Mouse (Mus musculus) stomach, embryonic 15.5 days (tissue): ENCODE results near the gene Ikzf1. TPM values are rescaled to one million over a fixed set of nuclear protein-coding genes. Genes with fewer than 3 reads are reported as not detected.

Experiments used
- ATAC-seq: fragments of 200-750 bp; cut with Nextera tagmentation; 2 replicates; pipeline ENCODE4 v1.8.0; 2017; ENCODE audit warnings: low read depth, moderate number of reproducible peaks, moderate TSS enrichment; ENCODE audit not compliant: insufficient read depth, low FRiP score
- H3K27ac ChIP-seq: fragments of 300-500 bp; sonication (generic); 2 replicates; pipeline ENCODE4 v1.5.1; 2015; ENCODE audit warnings: mild to moderate bottlenecking, inconsistent platforms
- H3K27me3 ChIP-seq: fragments of 300-500 bp; sonication (generic); replicated peaks from 2 replicates; pipeline ENCODE4 v1.6.1; 2015; ENCODE audit warnings: inconsistent platforms
- H3K36me3 ChIP-seq: fragments of 300-500 bp; sonication (generic); 2 replicates; pipeline ENCODE4 v1.6.1; 2015; ENCODE audit warnings: inconsistent platforms
- H3K4me1 ChIP-seq: fragments of 300-500 bp; sonication (generic); 2 replicates; pipeline ENCODE4 v1.6.1; 2015; ENCODE audit warnings: inconsistent platforms
- H3K4me2 ChIP-seq: fragments of 300-500 bp; sonication (generic); 2 replicates; pipeline ENCODE4 v1.6.1; 2015; ENCODE audit warnings: mild to moderate bottlenecking, inconsistent platforms
- H3K4me3 ChIP-seq: fragments of 300-500 bp; sonication (generic); replicated peaks from 2 replicates; pipeline ENCODE4 v1.5.1; 2015; ENCODE audit warnings: inconsistent platforms
- H3K9ac ChIP-seq: fragments of 300-500 bp; sonication (generic); 2 replicates; pipeline ENCODE4 v1.6.1; 2015; ENCODE audit warnings: inconsistent platforms
- H3K9me3 ChIP-seq: fragments of 300-500 bp; sonication (generic); 2 replicates; pipeline ENCODE4 v1.6.1; 2016; ENCODE audit warnings: inconsistent platforms
- WGBS: fragments of 180-500 bp; shearing (Covaris S2); methylation state at CpG from one replicate; pipeline ENCODE4 v1.1.7; 2015; 5-methylcytosine and 5-hydroxymethylcytosine counted together
- polyA plus RNA-seq: library from polyadenylated mRNA; unstranded; fragments of >200 nt; fragmentation: Nextera tagmentation; extraction: Ambion mirVana; gene quantifications from 2 replicates; pipeline ENCODE4 v1.2.1, GENCODE M21; 2015

Ikzf1 gene
- polyA plus RNA-seq, 1 experiment from 2014 or later: 4.5 TPM

DNA sequence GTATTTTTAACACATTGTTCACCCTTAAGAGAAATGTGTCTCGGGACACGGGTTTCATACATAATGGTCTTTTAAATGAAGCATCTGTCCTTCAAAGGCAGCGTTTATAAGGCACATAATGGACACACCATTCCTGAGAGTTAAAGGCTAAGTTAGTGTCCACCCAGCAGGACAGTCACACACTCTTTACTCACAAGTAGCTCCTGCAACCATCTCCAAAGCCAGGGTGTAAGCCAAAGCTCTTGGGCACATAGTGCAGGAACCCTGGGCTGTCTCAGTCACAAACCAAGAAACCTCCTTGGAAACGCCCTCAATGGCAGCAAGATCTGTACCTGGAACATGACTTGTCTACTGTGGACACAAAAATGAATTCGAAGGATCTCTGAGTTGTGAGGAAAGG lies 68.1 kb downstream of the Ikzf1 start:
- H3K9ac ChIP-seq: no peak overlapping the region
- H3K27ac ChIP-seq: no peak overlapping the region
- ATAC-seq: no peak
- 81% methylated on average over 5 of the region's 5 CpGs for WGBS
- no peaks in the 10 kb centered on the region for H3K27me3 ChIP-seq
- no peaks in the 10 kb centered on the region for H3K4me1 ChIP-seq
- H3K4me3 ChIP-seq: no peak overlapping the region
- H3K36me3 ChIP-seq: no peaks in the 10 kb centered on the region
- H3K4me2 ChIP-seq: no peak overlapping the region
- H3K9me3 ChIP-seq: no peaks in the 10 kb centered on the region

DNA sequence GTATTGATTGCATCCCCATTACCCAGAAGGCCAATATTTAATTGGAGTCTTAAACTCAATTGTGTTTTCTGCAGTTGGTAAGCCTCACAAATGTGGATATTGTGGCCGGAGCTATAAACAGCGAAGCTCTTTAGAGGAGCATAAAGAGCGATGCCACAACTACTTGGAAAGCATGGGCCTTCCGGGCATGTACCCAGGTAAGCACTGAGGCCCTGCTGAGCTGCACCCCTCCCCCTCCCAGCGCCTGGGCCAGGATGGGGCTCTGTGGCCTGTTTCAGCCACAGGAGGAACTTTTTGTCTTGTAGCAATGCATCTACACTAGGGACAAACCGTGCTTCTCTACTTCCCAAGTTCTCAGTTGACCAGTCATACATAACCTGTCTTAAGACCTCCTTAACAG lies 73.3 kb downstream of the Ikzf1 start:
- Histone ChIP-seq H3K27me3 (no peaks in the 10 kb centered on the region), H3K27ac (no peak overlapping the region), H3K9me3 (no peaks in the 10 kb centered on the region), H3K4me2 (no peak overlapping the region), H3K4me1 (no peaks in the 10 kb centered on the region), H3K9ac (no peak overlapping the region), H3K36me3 (no peaks in the 10 kb centered on the region), H3K4me3 (no peak overlapping the region)
- no peak for ATAC-seq
- WGBS: 81% methylated on average over 6 of the region's 6 CpGs

DNA sequence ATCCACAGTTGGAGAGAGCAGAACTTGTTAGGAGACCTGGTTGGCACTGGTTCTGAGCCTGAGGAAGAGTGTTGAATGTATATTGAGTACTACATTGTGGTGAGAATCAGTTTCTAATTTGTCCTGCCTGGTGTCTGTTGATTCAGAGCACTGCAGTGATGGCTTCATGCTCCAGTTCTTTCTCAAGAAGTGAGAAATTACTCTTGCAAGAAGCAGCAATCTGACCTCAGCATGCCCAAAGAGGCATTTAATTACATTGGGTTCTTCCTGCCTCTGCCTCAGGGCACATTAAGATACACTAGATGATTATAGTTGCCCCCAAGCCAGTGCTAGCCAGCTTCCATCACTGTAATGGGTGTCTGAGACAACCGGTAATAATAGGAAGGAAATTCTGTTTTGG lies 74.1 kb downstream of the Ikzf1 start:
- Histone ChIP-seq H3K27ac (no peak overlapping the region), H3K9me3 (no peaks in the 10 kb centered on the region), H3K4me3 (no peak overlapping the region), H3K27me3 (no peaks in the 10 kb centered on the region), H3K4me2 (no peak overlapping the region), H3K9ac (no peak overlapping the region), H3K36me3 (no peaks in the 10 kb centered on the region), H3K4me1 (no peaks in the 10 kb centered on the region)
- ATAC-seq: no peak
- WGBS: 98% methylated on average over 1 of the region's 1 CpGs

DNA sequence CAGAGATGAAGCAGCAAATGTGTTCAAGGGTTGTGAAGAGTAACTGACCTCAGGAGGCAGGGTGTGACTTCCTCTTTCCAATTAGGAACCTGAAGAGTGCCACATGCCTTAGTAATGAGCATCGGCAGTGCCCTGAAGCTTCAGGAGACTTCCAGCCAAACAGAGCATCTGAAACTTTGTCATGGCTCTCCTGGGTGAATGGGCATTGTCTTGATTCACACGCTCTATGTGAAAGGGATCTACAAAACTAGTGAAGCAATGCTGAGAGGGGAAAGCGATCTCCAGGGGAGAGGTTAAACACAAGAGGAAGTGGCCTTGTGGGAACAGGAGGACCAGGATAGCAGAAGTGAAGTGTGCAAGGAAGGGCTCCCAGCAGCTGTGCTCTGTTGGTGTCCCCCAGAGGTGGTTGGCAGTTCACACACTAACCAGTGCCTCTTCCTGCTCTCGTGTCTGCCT lies 78.4 kb downstream of the Ikzf1 start:
- no peak for ATAC-seq
- H3K9ac ChIP-seq: no peak overlapping the region
- WGBS: 71% methylated on average over 4 of the region's 4 CpGs

DNA sequence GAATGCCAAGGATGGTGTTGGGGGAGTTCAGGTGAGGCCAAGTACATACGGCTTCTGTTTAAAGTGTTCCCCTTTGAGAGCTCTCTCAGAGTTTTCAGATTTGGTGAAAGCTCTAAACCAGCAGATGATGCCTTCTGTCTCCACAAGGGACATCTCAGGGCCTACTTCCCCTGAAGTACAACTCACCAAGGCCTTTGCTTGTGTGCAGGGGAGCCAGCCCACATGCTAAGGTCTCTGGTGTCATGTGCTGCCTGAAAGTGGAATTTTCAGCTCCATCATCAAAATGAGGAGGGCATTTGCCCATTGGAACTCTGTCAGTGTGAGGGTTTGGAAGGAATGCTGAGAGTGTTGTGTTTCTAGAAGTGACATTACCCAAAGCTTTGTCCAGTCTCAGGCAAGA lies 80.6 kb downstream of the Ikzf1 start:
- Histone ChIP-seq H3K36me3 (no peaks in the 10 kb centered on the region), H3K4me1 (no peaks in the 10 kb centered on the region), H3K27me3 (no peaks in the 10 kb centered on the region), H3K4me3 (no peak overlapping the region), H3K9ac (no peak overlapping the region), H3K4me2 (no peak overlapping the region), H3K9me3 (no peaks in the 10 kb centered on the region), H3K27ac (no peak overlapping the region)
- ATAC-seq: no peak
- 67% methylated on average over 1 of the region's 1 CpGs for WGBS

More for the DNA sequence above, 78.4 kb downstream of the Ikzf1 start:
- H3K27me3 ChIP-seq: no peaks in the 10 kb centered on the region
- H3K27ac ChIP-seq: no peak overlapping the region
- no peaks in the 10 kb centered on the region for H3K9me3 ChIP-seq
- H3K4me2 ChIP-seq: no peak overlapping the region
- no peaks in the 10 kb centered on the region for H3K36me3 ChIP-seq
- H3K4me1 ChIP-seq: no peaks in the 10 kb centered on the region
- H3K4me3 ChIP-seq: no peak overlapping the region

DNA sequence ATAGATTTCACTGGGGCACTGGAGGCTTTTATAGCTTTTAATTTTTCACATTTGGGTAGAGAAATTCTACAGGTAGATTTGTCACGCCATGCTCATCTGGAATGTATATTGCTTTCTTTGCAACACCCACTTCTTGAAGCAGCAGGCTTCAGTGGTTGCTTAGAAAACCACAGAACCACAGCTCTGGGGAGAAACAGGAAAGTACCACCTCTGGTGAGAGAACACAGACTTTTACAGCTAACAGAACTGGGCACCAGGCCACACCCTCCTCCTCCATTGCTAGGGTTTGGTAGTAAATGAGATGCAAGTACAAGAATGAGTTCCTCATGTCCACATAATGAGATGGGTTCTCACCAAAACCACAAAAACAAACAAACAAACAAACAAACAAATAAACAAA lies 81.3 kb downstream of the Ikzf1 start:
- 82% methylated on average over 1 of the region's 1 CpGs for WGBS

DNA sequence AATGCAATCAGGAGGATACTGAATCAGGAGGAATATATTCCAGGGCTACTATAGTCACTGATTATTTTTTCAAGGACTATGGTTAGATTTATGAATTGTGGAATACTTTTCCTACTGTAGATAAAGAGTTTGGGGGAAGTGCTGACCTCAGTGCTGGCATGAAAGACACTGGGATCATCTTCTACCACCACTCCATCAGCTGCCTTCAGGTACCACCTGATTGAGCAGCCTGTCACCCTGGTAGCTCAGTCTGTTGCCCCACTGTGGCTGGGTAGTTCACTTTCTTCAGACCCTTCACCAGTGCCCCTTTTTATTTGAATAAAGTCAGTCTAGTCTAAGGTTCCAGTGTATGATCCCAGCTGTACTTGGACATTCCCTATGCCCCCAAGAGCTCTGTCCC lies 81.9 kb downstream of the Ikzf1 start:
- no peaks in the 10 kb centered on the region for H3K9me3 ChIP-seq
- no peak overlapping the region for H3K9ac ChIP-seq
- H3K4me2 ChIP-seq: no peak overlapping the region
- H3K27ac ChIP-seq: no peak overlapping the region
- no peaks in the 10 kb centered on the region for H3K36me3 ChIP-seq
- ATAC-seq: no peak
- no peak overlapping the region for H3K4me3 ChIP-seq
- H3K4me1 ChIP-seq: no peaks in the 10 kb centered on the region
- H3K27me3 ChIP-seq: no peaks in the 10 kb centered on the region

More for the DNA sequence above, 81.3 kb downstream of the Ikzf1 start:
- H3K9ac ChIP-seq: no peak overlapping the region
- no peaks in the 10 kb centered on the region for H3K4me1 ChIP-seq
- no peaks in the 10 kb centered on the region for H3K9me3 ChIP-seq
- H3K4me3 ChIP-seq: no peak overlapping the region
- ATAC-seq: no peak
- no peak overlapping the region for H3K4me2 ChIP-seq
- H3K27me3 ChIP-seq: no peaks in the 10 kb centered on the region
- no peaks in the 10 kb centered on the region for H3K36me3 ChIP-seq
- H3K27ac ChIP-seq: no peak overlapping the region

DNA sequence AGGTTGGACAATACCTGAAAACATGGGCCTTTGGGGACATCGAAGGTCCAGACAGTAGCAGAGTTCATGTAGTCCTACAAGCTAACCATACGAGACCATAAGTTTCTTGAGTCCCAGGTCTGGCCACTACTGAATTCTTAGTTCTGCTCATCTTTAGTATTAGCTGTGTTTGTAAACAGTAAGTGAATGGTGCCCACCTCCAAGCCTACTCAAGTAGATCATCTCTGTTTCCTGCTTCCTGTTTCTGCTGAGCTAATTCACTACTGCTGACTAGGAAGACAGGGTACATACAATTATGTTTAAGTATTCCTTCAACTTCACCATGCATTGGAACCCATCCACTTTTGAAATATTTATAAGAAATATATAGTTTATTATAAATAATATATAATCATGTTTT lies 83.3 kb downstream of the Ikzf1 start:
- no peaks in the 10 kb centered on the region for H3K9me3 ChIP-seq
- no peak overlapping the region for H3K27ac ChIP-seq
- H3K4me2 ChIP-seq: no peak overlapping the region
- H3K4me1 ChIP-seq: no peaks in the 10 kb centered on the region
- no peaks in the 10 kb centered on the region for H3K36me3 ChIP-seq
- no peak overlapping the region for H3K9ac ChIP-seq
- no peak for ATAC-seq
- WGBS: 83% methylated on average over 2 of the region's 2 CpGs
- H3K4me3 ChIP-seq: no peak overlapping the region
- no peaks in the 10 kb centered on the region for H3K27me3 ChIP-seq

DNA sequence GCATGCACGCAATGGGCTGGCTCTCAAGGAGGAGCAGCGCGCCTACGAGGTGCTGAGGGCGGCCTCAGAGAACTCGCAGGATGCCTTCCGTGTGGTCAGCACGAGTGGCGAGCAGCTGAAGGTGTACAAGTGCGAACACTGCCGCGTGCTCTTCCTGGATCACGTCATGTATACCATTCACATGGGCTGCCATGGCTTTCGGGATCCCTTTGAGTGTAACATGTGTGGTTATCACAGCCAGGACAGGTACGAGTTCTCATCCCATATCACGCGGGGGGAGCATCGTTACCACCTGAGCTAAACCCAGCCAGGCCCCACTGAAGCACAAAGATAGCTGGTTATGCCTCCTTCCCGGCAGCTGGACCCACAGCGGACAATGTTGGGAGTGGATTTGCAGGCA lies 84.5 kb downstream of the Ikzf1 start:
- H3K4me2 ChIP-seq: no peak overlapping the region
- no peaks in the 10 kb centered on the region for H3K4me1 ChIP-seq
- H3K27me3 ChIP-seq: no peaks in the 10 kb centered on the region
- no peaks in the 10 kb centered on the region for H3K9me3 ChIP-seq
- H3K27ac ChIP-seq: no peak overlapping the region
- no peak overlapping the region for H3K9ac ChIP-seq
- 92% methylated on average over 20 of the region's 20 CpGs for WGBS
- H3K36me3 ChIP-seq: no peaks in the 10 kb centered on the region
- no peak overlapping the region for H3K4me3 ChIP-seq
- ATAC-seq: no peak

DNA sequence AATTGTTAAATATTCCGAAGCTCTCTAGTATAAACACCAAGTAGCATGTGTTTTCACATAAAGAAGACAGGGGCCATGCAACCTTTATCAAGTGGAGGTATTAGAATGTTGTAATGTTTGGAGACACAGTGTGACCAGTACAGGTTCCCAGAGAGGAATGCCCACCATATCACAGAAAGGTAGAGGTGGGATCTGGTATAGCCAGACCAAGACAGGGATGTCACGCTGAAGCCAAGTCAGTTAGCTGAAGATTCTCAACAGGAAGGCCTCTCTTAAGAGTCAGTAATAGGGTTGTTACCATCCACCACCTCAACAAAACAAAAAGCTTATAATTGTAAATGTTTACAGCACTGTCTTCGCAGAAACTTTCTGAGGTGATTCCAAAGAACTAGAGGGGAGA lies 85.9 kb downstream of the Ikzf1 start:
- H3K27me3 ChIP-seq: no peaks in the 10 kb centered on the region
- no peak overlapping the region for H3K4me2 ChIP-seq
- ATAC-seq: no peak
- H3K4me3 ChIP-seq: no peak overlapping the region
- H3K4me1 ChIP-seq: no peaks in the 10 kb centered on the region
- H3K27ac ChIP-seq: no peak overlapping the region
- H3K36me3 ChIP-seq: no peaks in the 10 kb centered on the region
- no peaks in the 10 kb centered on the region for H3K9me3 ChIP-seq
- WGBS: 87% methylated on average over 3 of the region's 3 CpGs
- no peak overlapping the region for H3K9ac ChIP-seq

DNA sequence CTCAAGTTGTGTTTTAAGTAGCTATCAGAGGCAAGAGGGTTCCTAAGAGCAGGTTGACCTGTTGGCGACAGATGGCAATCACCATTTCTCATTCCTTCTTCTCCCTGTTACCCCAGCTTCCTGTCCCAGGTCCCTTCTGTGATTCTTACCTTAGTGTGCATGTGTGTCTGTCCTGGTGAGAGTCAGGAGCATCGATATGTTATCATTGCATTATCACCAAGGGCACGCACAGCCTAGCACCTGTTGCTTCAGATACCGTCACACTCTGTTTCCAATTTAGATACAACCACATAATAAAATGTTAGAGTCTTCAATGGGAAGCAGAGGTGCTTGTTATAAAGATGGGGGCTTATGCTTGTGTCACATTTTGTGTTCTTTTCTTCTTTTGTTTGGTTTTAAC lies 87.4 kb downstream of the Ikzf1 start:
- Histone ChIP-seq H3K4me2 (no peak overlapping the region), H3K9me3 (no peaks in the 10 kb centered on the region), H3K4me1 (no peaks in the 10 kb centered on the region), H3K27me3 (no peaks in the 10 kb centered on the region), H3K27ac (no peak overlapping the region), H3K9ac (no peak overlapping the region), H3K36me3 (no peaks in the 10 kb centered on the region), H3K4me3 (no peak overlapping the region)
- WGBS: 88% methylated on average over 4 of the region's 4 CpGs
- ATAC-seq: no peak

DNA sequence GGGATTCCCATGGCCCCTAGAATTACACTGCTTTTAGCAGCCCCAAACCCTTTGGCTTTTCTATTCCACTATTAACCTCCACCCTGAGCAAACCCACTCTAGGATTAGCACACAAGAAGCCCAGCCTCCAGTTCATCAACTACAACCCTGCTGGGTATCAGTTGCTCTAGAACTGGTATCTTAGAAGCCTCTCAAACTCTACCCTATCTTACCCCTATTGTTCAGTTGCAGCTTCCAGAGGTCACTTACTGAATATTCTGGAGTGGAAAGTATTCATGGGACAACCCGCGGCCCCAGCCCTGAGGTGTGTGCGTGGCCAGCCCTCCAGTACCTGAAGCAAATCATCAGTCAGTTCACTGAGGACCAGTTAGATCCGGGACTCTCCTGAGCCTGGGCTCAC lies 89.6 kb downstream of the Ikzf1 start:
- H3K4me1 ChIP-seq: no peaks in the 10 kb centered on the region
- H3K4me3 ChIP-seq: no peak overlapping the region
- H3K9me3 ChIP-seq: no peaks in the 10 kb centered on the region
- no peak overlapping the region for H3K27ac ChIP-seq
- no peak for ATAC-seq
- no peak overlapping the region for H3K9ac ChIP-seq
- no peaks in the 10 kb centered on the region for H3K36me3 ChIP-seq
- 92% methylated on average over 4 of the region's 4 CpGs for WGBS
- H3K4me2 ChIP-seq: no peak overlapping the region
- H3K27me3 ChIP-seq: no peaks in the 10 kb centered on the region

DNA sequence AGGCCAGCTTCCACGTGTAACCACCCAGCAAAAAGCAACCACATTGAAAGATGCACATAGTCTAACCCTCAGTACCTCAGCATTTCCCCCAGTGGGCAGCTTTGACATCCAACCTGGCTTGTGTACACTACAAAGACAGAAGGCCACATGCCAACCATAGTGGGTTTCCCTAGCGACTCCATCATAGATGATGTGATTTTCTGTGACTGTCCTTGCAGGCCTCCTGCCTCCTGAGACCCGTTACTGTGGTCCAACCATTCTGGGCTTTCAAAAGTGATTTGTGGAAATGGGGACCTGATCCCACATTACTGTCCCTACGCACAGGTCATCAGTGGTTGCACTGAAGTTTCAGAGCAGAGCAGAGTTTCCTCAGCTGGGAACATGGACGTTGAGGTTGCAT lies 90.1 kb downstream of the Ikzf1 start:
- Histone ChIP-seq H3K4me3 (no peak overlapping the region), H3K9ac (no peak overlapping the region), H3K36me3 (no peaks in the 10 kb centered on the region), H3K9me3 (no peaks in the 10 kb centered on the region), H3K4me2 (no peak overlapping the region), H3K4me1 (no peaks in the 10 kb centered on the region), H3K27me3 (no peaks in the 10 kb centered on the region), H3K27ac (no peak overlapping the region)
- 83% methylated on average over 5 of the region's 5 CpGs for WGBS
- no peak for ATAC-seq
